Mouse (Mus musculus) testis, postnatal 14 days (tissue): ENCODE data around the gene Fam185a.

Experiments used
- DNase-seq: peaks from one replicate; pipeline ENCODE4 v3.0.0; 2021; ENCODE audit warnings: low spot score

The Fam185a gene

GRCm38 (mm10) chr5:21424614-21425602, at the start of gene Fam185a, which contains the start of gene Ccdc146:
Gene Fam185a, plus strand, starts transcription at chr5:21424958.
Gene Ccdc146, minus strand, starts transcription at chr5:21424677.
- DNase-seq = peak; percentile 96

GRCm38 (mm10) chr5:21376935-21377334, 47.8 kb upstream of the Fam185a start:
- DNase-seq = no peak

- no peak for DNase-seq
These were observed 46.4 kb upstream of the Fam185a start for GRCm38 (mm10) chr5:21378397-21378796.

GRCm38 (mm10) chr5:21381986-21382385, 42.8 kb upstream of the Fam185a start:
- no peak for DNase-seq

GRCm38 (mm10) chr5:21382678-21383077, 42.1 kb upstream of the Fam185a start:
- DNase-seq = no peak

- no peak for DNase-seq
These were observed 41.1 kb upstream of the Fam185a start for GRCm38 (mm10) chr5:21383392-21384251.

GRCm38 (mm10) chr5:21384252-21384960, 40.4 kb upstream of the Fam185a start:
- no peak for DNase-seq

- DNase-seq = no peak
These were observed 39.8 kb upstream of the Fam185a start for GRCm38 (mm10) chr5:21384976-21385375.

- DNase-seq = no peak
These were observed 38.3 kb upstream of the Fam185a start for GRCm38 (mm10) chr5:21386432-21386831.

GRCm38 (mm10) chr5:21387340-21387739, 37.4 kb upstream of the Fam185a start:
- DNase-seq = no peak

GRCm38 (mm10) chr5:21388855-21389254, 35.9 kb upstream of the Fam185a start:
- no peak for DNase-seq

GRCm38 (mm10) chr5:21391616-21392384, 33.0 kb upstream of the Fam185a start:
- DNase-seq = no peak

- DNase-seq = no peak
These were observed 30.2 kb upstream of the Fam185a start for GRCm38 (mm10) chr5:21394562-21394961.

- no peak for DNase-seq
These were observed 29.4 kb upstream of the Fam185a start for GRCm38 (mm10) chr5:21395205-21395840.

GRCm38 (mm10) chr5:21411261-21411666, 13.5 kb upstream of the Fam185a start:
- DNase-seq = no peak

- no peak for DNase-seq
These were observed 12.7 kb upstream of the Fam185a start for GRCm38 (mm10) chr5:21412056-21412455.

GRCm38 (mm10) chr5:21413322-21413721, 11.4 kb upstream of the Fam185a start:
- no peak for DNase-seq

- no peak for DNase-seq
These were observed 10.5 kb upstream of the Fam185a start for GRCm38 (mm10) chr5:21414116-21414820.

- DNase-seq = no peak
These were observed 6.1 kb upstream of the Fam185a start for GRCm38 (mm10) chr5:21418613-21419012.

- no peak for DNase-seq
These were observed 4.1 kb upstream of the Fam185a start for GRCm38 (mm10) chr5:21420609-21421008.
